Mouse (Mus musculus) erythroblast, adult 5-6 weeks (primary cell): ENCODE data around the gene Kctd19. TPM values are rescaled to one million over a fixed set of nuclear protein-coding genes. Genes with fewer than 3 reads are reported as not detected.

Experiments used
- ATAC-seq: replicated peaks from 2 replicates; pipeline ENCODE4 v1.8.0; 2016; ENCODE audit warnings: moderate number of reproducible peaks, mild to moderate bottlenecking, moderate TSS enrichment, inconsistent platforms; ENCODE audit not compliant: poor library complexity, low FRiP score, severe bottlenecking
- total RNA-seq, 2 experiments: library from RNA; stranded (forward) in 1 of 2; stranded (reverse) in 1 of 2; fragments of 150-400 nt in 1 of 2; fragments of 200-764, 138-1000 nt in 1 of 2; gene quantifications; 2 replicates each; pipeline versions ENCODE4 v1.2.3 to v1.2.4; 2015 to 2017; ENCODE audit warnings: low replicate concordance in 2 of 2

The Kctd19 gene
- total RNA-seq, 2 experiments from 2014 or later = not detected

- no peak for ATAC-seq
These were observed 18.6 kb upstream of the Kctd19 start for GRCm38 (mm10) chr8:105431743-105432515.

- ATAC-seq = no peak
These were observed 13.6 kb upstream of the Kctd19 start for GRCm38 (mm10) chr8:105426878-105427277.

GRCm38 (mm10) chr8:105422006-105422405 is 8.7 kb upstream of the Kctd19 start:
- no peak for ATAC-seq

GRCm38 (mm10) chr8:105419800-105420199 is 6.5 kb upstream of the Kctd19 start:
- no peak for ATAC-seq

- no peak for ATAC-seq
These were observed 5.7 kb upstream of the Kctd19 start for GRCm38 (mm10) chr8:105418992-105419391.

- ATAC-seq = no peak
These were observed 3.4 kb downstream of the Kctd19 start for GRCm38 (mm10) chr8:105409947-105410346.

- no peak for ATAC-seq
These were observed 5.0 kb downstream of the Kctd19 start for GRCm38 (mm10) chr8:105408331-105408730.

GRCm38 (mm10) chr8:105406416-105406815 is 6.9 kb downstream of the Kctd19 start:
- ATAC-seq = no peak

- no peak for ATAC-seq
These were observed 8.8 kb downstream of the Kctd19 start for GRCm38 (mm10) chr8:105404496-105404895.

- ATAC-seq = no peak
These were observed 9.8 kb downstream of the Kctd19 start for GRCm38 (mm10) chr8:105403467-105403866.

GRCm38 (mm10) chr8:105400016-105400415 is 13.3 kb downstream of the Kctd19 start:
- no peak for ATAC-seq

GRCm38 (mm10) chr8:105397747-105398146 is 15.6 kb downstream of the Kctd19 start:
- ATAC-seq = 0 out of 2 replicates have a peak, but pooled peaks have one; percentile 60

- ATAC-seq = no peak
These were observed 19.4 kb downstream of the Kctd19 start for GRCm38 (mm10) chr8:105393915-105394314.

- ATAC-seq = no peak
These were observed 20.1 kb downstream of the Kctd19 start for GRCm38 (mm10) chr8:105393089-105393787.

GRCm38 (mm10) chr8:105389096-105389495 is 24.2 kb downstream of the Kctd19 start:
- no peak for ATAC-seq

- no peak; the same call in 1 of the 2 replicates for ATAC-seq
These were observed 26.2 kb downstream of the Kctd19 start for GRCm38 (mm10) chr8:105387151-105387550.

GRCm38 (mm10) chr8:105384070-105384469 is 29.2 kb downstream of the Kctd19 start:
- no peak for ATAC-seq

GRCm38 (mm10) chr8:105380308-105380707 is 33.0 kb downstream of the Kctd19 start:
- no peak for ATAC-seq

- ATAC-seq = no peak
These were observed 34.6 kb downstream of the Kctd19 start for GRCm38 (mm10) chr8:105378673-105379072.

- peak; percentile 56 for ATAC-seq
These were observed 38.8 kb downstream of the Kctd19 start for GRCm38 (mm10) chr8:105374513-105374966.

GRCm38 (mm10) chr8:105373032-105373431 is 40.3 kb downstream of the Kctd19 start, which contains the start of gene Plekhg4:
Gene Plekhg4, plus strand, starts transcription at chr8:105373274.
- no peak for ATAC-seq
